Mouse (Mus musculus) bone marrow macrophage, adult 2 months (primary cell): ENCODE results near the gene Olfr811. TPM values are rescaled to one million over a fixed set of nuclear protein-coding genes. Genes with fewer than 3 reads are reported as not detected.

ENCODE experiments used
- H3K27ac ChIP-seq: 2 replicates; pipeline ENCODE4 v1.5.1; 2012; ENCODE audit warnings: low read depth, low read length; ENCODE audit not compliant: insufficient read depth
- H3K4me1 ChIP-seq: 2 replicates; pipeline ENCODE4 v1.6.1; 2012; ENCODE audit warnings: low read length; ENCODE audit not compliant: control insufficient read depth, insufficient read depth
- H3K4me3 ChIP-seq: 2 replicates; pipeline ENCODE4 v1.5.1; 2012; ENCODE audit warnings: mild to moderate bottlenecking, low read length, moderate library complexity; ENCODE audit not compliant: insufficient read depth
- CTCF ChIP-seq: IDR thresholded peaks from 2 replicates; pipeline ENCODE4 v1.5.1; 2012; ENCODE audit warnings: low read depth, mild to moderate bottlenecking, low read length, moderate library complexity
- POLR2A ChIP-seq: IDR thresholded peaks from 2 replicates; pipeline ENCODE4 v1.6.1; 2012; ENCODE audit warnings: mild to moderate bottlenecking, low read depth, low read length, borderline replicate concordance
- polyA plus RNA-seq: library from polyadenylated mRNA; stranded (reverse); fragments of >200 nt; gene quantifications from 2 replicates; pipeline ENCODE4 v1.2.4, GENCODE M21; 2012; ENCODE audit not compliant: missing spikeins, insufficient read depth, insufficient read length

Gene Olfr811
- polyA plus RNA-seq: not detected in 2 replicates

GRCm38 (mm10) chr10:129804296-129804695 is at the start of gene Olfr811:
TSS of gene Olfr811 (minus strand) at chr10:129804396.
- Histone ChIP-seq H3K27ac (no peak within 1 kb of the TSS), H3K4me3 (no peak within 1 kb of the TSS), H3K4me1 (no peaks in the 10 kb centered on the region)
- no peak for TF ChIP-seq CTCF
- no peak for TF ChIP-seq POLR2A

- no peak for TF ChIP-seq CTCF
- TF ChIP-seq POLR2A: no peak
- Histone ChIP-seq H3K4me1 (no peaks in the 10 kb centered on the region), H3K27ac (no peak overlapping the region), H3K4me3 (no peak overlapping the region)
These were observed 43.1 kb upstream of the Olfr811 start for GRCm38 (mm10) chr10:129847343-129847742.

- H3K4me1 ChIP-seq: no peaks in the 10 kb centered on the region
- TF ChIP-seq POLR2A: no peak
- no peak for TF ChIP-seq CTCF
- no peak within 1 kb of the TSS for H3K4me3 ChIP-seq
- H3K27ac ChIP-seq: no peak within 1 kb of the TSS
These were observed 41.8 kb upstream of the Olfr811 start, which contains the start of gene Olfr812 for GRCm38 (mm10) chr10:129845994-129846393. TSS of gene Olfr812 (minus strand) at chr10:129846094.

GRCm38 (mm10) chr10:129794817-129795216 is 9.4 kb downstream of the Olfr811 start, which contains the start of gene Olfr810:
TSS of gene Olfr810 (minus strand) at chr10:129794917.
- TF ChIP-seq POLR2A: no peak
- TF ChIP-seq CTCF: no peak
- no peak within 1 kb of the TSS for H3K4me3 ChIP-seq
- H3K27ac ChIP-seq: no peak within 1 kb of the TSS
- H3K4me1 ChIP-seq: no peaks in the 10 kb centered on the region

- TF ChIP-seq CTCF: no peak
- no peak for TF ChIP-seq POLR2A
- no peak overlapping the region for H3K27ac ChIP-seq
- no peak overlapping the region for H3K4me3 ChIP-seq
- H3K4me1 ChIP-seq: no peaks in the 10 kb centered on the region
These were observed 26.1 kb downstream of the Olfr811 start for GRCm38 (mm10) chr10:129778123-129778522.

GRCm38 (mm10) chr10:129774338-129774737 is 29.9 kb downstream of the Olfr811 start, which contains the start of gene Olfr809:
TSS of gene Olfr809 (plus strand) at chr10:129774638.
- H3K4me3 ChIP-seq: no peak within 1 kb of the TSS
- H3K27ac ChIP-seq: no peak within 1 kb of the TSS
- no peak for TF ChIP-seq CTCF
- TF ChIP-seq POLR2A: no peak
- no peaks in the 10 kb centered on the region for H3K4me1 ChIP-seq

GRCm38 (mm10) chr10:129765182-129765581 is 39.0 kb downstream of the Olfr811 start, which contains the start of gene Olfr808:
TSS of gene Olfr808 (plus strand) at chr10:129765482.
- no peak for TF ChIP-seq POLR2A
- no peak for TF ChIP-seq CTCF
- Histone ChIP-seq H3K27ac (no peak within 1 kb of the TSS), H3K4me3 (no peak within 1 kb of the TSS), H3K4me1 (no peaks in the 10 kb centered on the region)

GRCm38 (mm10) chr10:129757693-129758092 is 46.5 kb downstream of the Olfr811 start, which contains the start of gene Olfr807:
TSS of gene Olfr807 (minus strand) at chr10:129757793.
- TF ChIP-seq CTCF (no peak), POLR2A (no peak)
- Histone ChIP-seq H3K4me1 (no peaks in the 10 kb centered on the region), H3K27ac (no peak within 1 kb of the TSS), H3K4me3 (no peak within 1 kb of the TSS)

Other genes with a start within 250 kb of the Olfr811 start
- not detected in 2 replicates for gene Olfr794, start 236.7 kb downstream of the Olfr811 start, polyA plus RNA-seq
- 0.23 TPM in 1 of 2 replicates, not detected in the other for gene Olfr796, start 191.8 kb downstream of the Olfr811 start, polyA plus RNA-seq
- gene Olfr798, start 176.5 kb downstream of the Olfr811 start, polyA plus RNA-seq: not detected in 2 replicates
- gene Olfr799, start 166.9 kb downstream of the Olfr811 start, polyA plus RNA-seq: not detected in 2 replicates
- gene Olfr800, start 146.7 kb downstream of the Olfr811 start, polyA plus RNA-seq: not detected in 2 replicates
- gene Olfr801, start 130.5 kb downstream of the Olfr811 start, polyA plus RNA-seq: not detected in 2 replicates
- gene Olfr802, start 116.2 kb downstream of the Olfr811 start, polyA plus RNA-seq: not detected in 2 replicates
- not detected in 2 replicates for gene Olfr803, start 110.1 kb downstream of the Olfr811 start, polyA plus RNA-seq
- 0.31 TPM in 1 of 2 replicates, not detected in the other for gene Olfr804, start 101.2 kb downstream of the Olfr811 start, polyA plus RNA-seq
- gene Olfr805, start 75.0 kb downstream of the Olfr811 start, polyA plus RNA-seq: not detected in 2 replicates
- gene Olfr806, start 62.5 kb downstream of the Olfr811 start, polyA plus RNA-seq: not detected in 2 replicates
- gene Olfr807, start 46.6 kb downstream of the Olfr811 start, polyA plus RNA-seq: not detected in 2 replicates
- gene Olfr808, start 38.9 kb downstream of the Olfr811 start, polyA plus RNA-seq: 0.17 TPM in 1 of 2 replicates, not detected in the other
- not detected in 2 replicates for gene Olfr809, start 29.8 kb downstream of the Olfr811 start, polyA plus RNA-seq
- not detected in 2 replicates for gene Olfr810, start 9.5 kb downstream of the Olfr811 start, polyA plus RNA-seq
- not detected in 2 replicates for gene Olfr812, start 41.7 kb upstream of the Olfr811 start, polyA plus RNA-seq
- not detected in 2 replicates for gene Olfr813, start 51.0 kb upstream of the Olfr811 start, polyA plus RNA-seq
- gene Olfr814, start 75.5 kb upstream of the Olfr811 start, polyA plus RNA-seq: 0.23 TPM in 1 of 2 replicates, not detected in the other
- not detected in 2 replicates for gene Olfr815, start 101.5 kb upstream of the Olfr811 start, polyA plus RNA-seq
- not detected in 2 replicates for gene Olfr816, start 111.2 kb upstream of the Olfr811 start, polyA plus RNA-seq
- gene Olfr818, start 144.7 kb upstream of the Olfr811 start, polyA plus RNA-seq: not detected in 2 replicates
- not detected in 2 replicates for gene Olfr819, start 162.9 kb upstream of the Olfr811 start, polyA plus RNA-seq
- gene Olfr247, start 171.7 kb upstream of the Olfr811 start, polyA plus RNA-seq: not detected in 2 replicates
- not detected in 2 replicates for gene Gm10310, start 180.7 kb upstream of the Olfr811 start, polyA plus RNA-seq
- not detected in 2 replicates for gene Olfr820, start 208.2 kb upstream of the Olfr811 start, polyA plus RNA-seq
- 0.41 TPM in 1 of 2 replicates, not detected in the other for gene Olfr821, start 226.0 kb upstream of the Olfr811 start, polyA plus RNA-seq